ENCODE assay signal across 9 mouse cellular contexts in the genomic region with DNA sequence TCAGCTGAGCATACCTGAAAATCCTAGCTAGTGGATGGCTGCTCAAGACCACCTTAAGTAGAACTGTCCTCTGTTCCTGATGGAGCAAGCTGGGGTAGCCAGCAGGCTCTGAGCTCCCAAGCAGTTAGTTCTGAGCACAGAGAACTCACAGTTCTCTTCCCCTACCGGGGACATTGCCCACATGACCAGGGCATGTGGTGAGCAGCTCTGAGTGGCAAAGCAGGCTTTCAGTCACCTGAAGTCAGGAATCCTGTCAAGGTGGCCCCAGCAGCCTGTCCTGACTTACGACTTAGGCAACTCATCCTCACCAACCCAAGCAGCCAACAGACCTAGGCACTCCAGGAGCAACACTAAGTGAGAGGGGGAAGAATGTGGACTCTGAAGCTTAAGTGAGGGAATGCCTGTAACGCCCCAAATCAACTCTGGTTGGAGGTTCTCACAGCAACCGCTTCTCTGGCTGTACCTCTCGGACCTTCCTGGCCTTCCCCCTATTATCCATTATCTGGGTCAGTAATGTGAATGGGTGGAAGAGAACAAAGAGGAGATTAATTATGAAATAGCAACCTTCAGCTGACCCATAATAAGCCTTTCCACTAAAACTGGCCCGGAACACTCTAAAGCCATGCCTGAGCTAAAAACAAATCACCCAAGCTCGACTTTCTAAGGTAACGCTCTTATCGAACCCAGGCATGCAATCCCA.
A peak's percentile ranks its signal among the peaks of the same experiment; 100 is the strongest.
DNase-seq lines count a peak whose midpoint lies in the region; ATAC-seq and TF ChIP-seq lines count a peak whose summit lies in the region.
"Had no signal": no experiment of that assay in that cellular context is flagged by ENCODE, and none has a peak within 500 bp of the region (broad histone marks: within the 10 kb centered on the region; RNA-seq: fewer than 3 reads in every experiment).

No protein-coding gene starts in this region.

- no peaks in the 10 kb centered on the region for H3K9me3 ChIP-seq in neural tube, embryonic 12.5 days
- no peaks in the 10 kb centered on the region for H3K9me3 ChIP-seq in liver, embryonic 13.5 days (replicated peaks)
- H3K9me3 ChIP-seq in stomach, postnatal 0 days (ENCODE audit: control insufficient read depth, low read length): no peaks in the 10 kb centered on the region

- peak overlapping the region; percentile 49; the same call in 1 of the 2 replicates for H3K4me2 ChIP-seq in neural tube, embryonic 12.5 days (replicated peaks)
- H3K4me2 ChIP-seq in liver, embryonic 13.5 days: 0 out of 2 replicates have a peak overlapping the region, but pooled peaks have one; percentile 32
- H3K4me2 ChIP-seq in stomach, postnatal 0 days (replicated peaks; ENCODE audit: low read depth): no peak overlapping the region

- no peak overlapping the region for H3K9ac ChIP-seq in neural tube, embryonic 12.5 days
- H3K9ac ChIP-seq in liver, embryonic 13.5 days: no peak overlapping the region
- no peak overlapping the region for H3K9ac ChIP-seq in stomach, postnatal 0 days (ENCODE audit: low read length)

- DNase-seq in cerebellum, adult 18-20 months: peak; percentile 60 to 64
- no peak for DNase-seq in neural tube, embryonic 10.5 days (ENCODE audit: extremely low spot score, low spot score)
- no peak for DNase-seq in liver, embryonic 13.5 days
- no peak for DNase-seq in stomach, postnatal 0 days (ENCODE audit: low spot score)
- no peak for DNase-seq in right cerebral cortex, adult 18-20 months
- DNase-seq in T-cell, adult 2 months (ENCODE audit: low spot score): no peak

- H3K27me3 ChIP-seq in neural tube, embryonic 12.5 days (replicated peaks): no peaks in the 10 kb centered on the region
- H3K27me3 ChIP-seq in liver, embryonic 13.5 days: no peaks in the 10 kb centered on the region
- no peaks in the 10 kb centered on the region for H3K27me3 ChIP-seq in stomach, postnatal 0 days (ENCODE audit: control insufficient read depth, insufficient read depth, low read length)

- H3K36me3 ChIP-seq in neural tube, embryonic 12.5 days: no peaks in the 10 kb centered on the region
- H3K36me3 ChIP-seq in liver, embryonic 13.5 days: no peaks in the 10 kb centered on the region
- no peaks in the 10 kb centered on the region for H3K36me3 ChIP-seq in stomach, postnatal 0 days (ENCODE audit: control insufficient read depth, insufficient read depth, low read length)

- H3K4me1 ChIP-seq in neural tube, embryonic 12.5 days: peaks cover 29% of the 10 kb centered on the region
- H3K4me1 ChIP-seq in liver, embryonic 13.5 days (replicated peaks): no peaks in the 10 kb centered on the region
- H3K4me1 ChIP-seq in stomach, postnatal 0 days (replicated peaks; ENCODE audit: control insufficient read depth, insufficient read depth): no peaks in the 10 kb centered on the region

- H3K4me3 ChIP-seq in neural tube, embryonic 12.5 days: no peak overlapping the region
- no peak overlapping the region; the same call in 1 of the 2 replicates for H3K4me3 ChIP-seq in liver, embryonic 13.5 days (replicated peaks)
- no peak overlapping the region for H3K4me3 ChIP-seq in stomach, postnatal 0 days (ENCODE audit: low read depth, low read length)

- no peak for TF ChIP-seq CTCF in stomach, postnatal 0 days (IDR thresholded peaks at IDR 0.05; ENCODE audit: low read depth)

- H3K27ac ChIP-seq in neural tube, embryonic 12.5 days: no peak overlapping the region
- no peak overlapping the region for H3K27ac ChIP-seq in liver, embryonic 13.5 days
- H3K27ac ChIP-seq in stomach, postnatal 0 days (replicated peaks): no peak overlapping the region

- ATAC-seq in cerebellum, adult (ENCODE audit: insufficient number of reproducible peaks, low FRiP score, low TSS enrichment): no peak; the same call in 1 of the 2 replicates
- 0 out of 2 replicates have a peak, but pooled peaks have one; percentile 12 for ATAC-seq in neural tube, embryonic 12.5 days (ENCODE audit: low FRiP score, low read depth)
- 0 out of 2 replicates have a peak, but pooled peaks have one; percentile 36 for ATAC-seq in liver, embryonic 13.5 days (ENCODE audit: low read depth)
- ATAC-seq in stomach, postnatal 0 days (ENCODE audit: low FRiP score, low TSS enrichment): peak; percentile 9; the same call in 1 of the 2 replicates
- ATAC-seq: inflammation-experienced regulatory T-cells, adult 6 months had no signal

- no peak for TF ChIP-seq EP300 in stomach, postnatal 0 days (optimal IDR thresholded peaks at IDR 0.05)

- 80% methylated on average over 9 of the region's 9 CpGs for WGBS in neural tube, embryonic 12.5 days
- WGBS in liver, embryonic 13.5 days (ENCODE audit: insufficient replicate concordance): 64% methylated on average over 9 of the region's 9 CpGs
- WGBS in stomach, postnatal 0 days: 63% methylated on average over 9 of the region's 9 CpGs

Comparison
In these comparisons a context has a peak if more than half of its experiments do, and no peak if none do; other contexts are left out.
1. DNase-seq: peak in cerebellum, adult 18-20 months (2 of 2); none in neural tube, embryonic 10.5 days (single experiment), liver, embryonic 13.5 days (single experiment), stomach, postnatal 0 days (single experiment), right cerebral cortex, adult 18-20 months (single experiment) and T-cell, adult 2 months (single experiment).